Mouse (Mus musculus) G1E (cell line): ENCODE measurements around the gene Misp. TPM values are rescaled to one million over a fixed set of nuclear protein-coding genes. Genes with fewer than 3 reads are reported as not detected.

Source experiments
- ATAC-seq: 2 replicates; pipeline ENCODE4 v1.8.0; 2016; ENCODE audit warnings: mild to moderate bottlenecking; ENCODE audit not compliant: insufficient number of reproducible peaks, poor library complexity, low FRiP score, severe bottlenecking; ENCODE audit errors: extremely low read depth
- DNase-seq: peaks from one replicate; pipeline ENCODE4 v3.0.0; 2012; ENCODE audit warnings: low spot score
- H3K27me3 ChIP-seq: 2 replicates; pipeline ENCODE4 v1.6.1; 2012; ENCODE audit warnings: mild to moderate bottlenecking, low read length, inconsistent platforms; ENCODE audit not compliant: insufficient read depth
- H3K36me3 ChIP-seq: replicated peaks from 2 replicates; pipeline ENCODE3; 2012; ENCODE audit warnings: mild to moderate bottlenecking, inconsistent platforms
- H3K4me1 ChIP-seq: 2 replicates; pipeline ENCODE4 v1.6.1; 2012; ENCODE audit warnings: low read depth, low read length, inconsistent platforms, mixed read lengths; ENCODE audit not compliant: insufficient read depth
- H3K4me3 ChIP-seq: 2 replicates; pipeline ENCODE4 v1.5.1; 2012; ENCODE audit warnings: low read depth, mild to moderate bottlenecking, inconsistent platforms, low read length, moderate library complexity, mixed read lengths
- H3K9me3 ChIP-seq: replicated peaks from 2 replicates; pipeline ENCODE4 v1.6.1; 2012; ENCODE audit warnings: inconsistent platforms
- CTCF ChIP-seq: IDR thresholded peaks from 2 replicates; pipeline ENCODE4 v1.5.1; 2012; ENCODE audit warnings: low read depth, low read length, inconsistent platforms, mixed read lengths
- GATA1 ChIP-seq: IDR thresholded peaks from 2 replicates; pipeline ENCODE4 v1.6.1; 2012; ENCODE audit warnings: borderline replicate concordance, low read length, inconsistent platforms, mixed read lengths
- GATA2 ChIP-seq: IDR thresholded peaks from 2 replicates; pipeline ENCODE4 v1.6.1; 2012; ENCODE audit warnings: low read depth, low read length, inconsistent platforms, borderline replicate concordance
- POLR2AphosphoS5 ChIP-seq: IDR thresholded peaks from 2 replicates; pipeline ENCODE4 v1.6.1; 2012; ENCODE audit warnings: low read depth, low read length, inconsistent platforms; ENCODE audit not compliant: insufficient replicate concordance
- TAL1 ChIP-seq: conservative IDR thresholded peaks from 2 replicates; pipeline ENCODE4 v1.6.1; 2012; ENCODE audit warnings: low read depth, low read length, inconsistent platforms, mixed read lengths
- polyA plus RNA-seq: library from polyadenylated mRNA; stranded (reverse); fragments of >175 nt; gene quantifications from 2 replicates; pipeline ENCODE4 v1.2.3, GENCODE M21; 2012
- total RNA-seq, 2 experiments: library from RNA; stranded (forward) in 1 of 2; stranded (reverse) in 1 of 2; fragments of 200-1000 nt in 1 of 2; fragments of >200 nt in 1 of 2; fragmentation: Nextera tagmentation in 1 of 2; gene quantifications; 2 replicates each; pipeline ENCODE4 v1.2.3; 2014 to 2017

Misp gene
- total and polyA plus RNA-seq, 3 experiments, result 0.33 TPM; not detected in 2

- Histone ChIP-seq H3K27me3 (peaks cover 54% of the 10 kb centered on the region), H3K4me3 (no peak overlapping the region), H3K4me1 (0 out of 2 replicates have a peak, but pooled peaks cover 3% of the 10 kb centered on the region), H3K9me3 (no peaks in the 10 kb centered on the region), H3K36me3 (no peaks in the 10 kb centered on the region)
- TF ChIP-seq POLR2AphosphoS5, result no peak
- no peak for TF ChIP-seq TAL1
- no peak for TF ChIP-seq GATA1
- no peak for TF ChIP-seq GATA2
- no peak for TF ChIP-seq CTCF
- DNase-seq (no peak), ATAC-seq (no peak)
These were observed 10.8 kb downstream of the Misp start for GRCm38 (mm10) chr10:79831583-79831982.

DNA sequence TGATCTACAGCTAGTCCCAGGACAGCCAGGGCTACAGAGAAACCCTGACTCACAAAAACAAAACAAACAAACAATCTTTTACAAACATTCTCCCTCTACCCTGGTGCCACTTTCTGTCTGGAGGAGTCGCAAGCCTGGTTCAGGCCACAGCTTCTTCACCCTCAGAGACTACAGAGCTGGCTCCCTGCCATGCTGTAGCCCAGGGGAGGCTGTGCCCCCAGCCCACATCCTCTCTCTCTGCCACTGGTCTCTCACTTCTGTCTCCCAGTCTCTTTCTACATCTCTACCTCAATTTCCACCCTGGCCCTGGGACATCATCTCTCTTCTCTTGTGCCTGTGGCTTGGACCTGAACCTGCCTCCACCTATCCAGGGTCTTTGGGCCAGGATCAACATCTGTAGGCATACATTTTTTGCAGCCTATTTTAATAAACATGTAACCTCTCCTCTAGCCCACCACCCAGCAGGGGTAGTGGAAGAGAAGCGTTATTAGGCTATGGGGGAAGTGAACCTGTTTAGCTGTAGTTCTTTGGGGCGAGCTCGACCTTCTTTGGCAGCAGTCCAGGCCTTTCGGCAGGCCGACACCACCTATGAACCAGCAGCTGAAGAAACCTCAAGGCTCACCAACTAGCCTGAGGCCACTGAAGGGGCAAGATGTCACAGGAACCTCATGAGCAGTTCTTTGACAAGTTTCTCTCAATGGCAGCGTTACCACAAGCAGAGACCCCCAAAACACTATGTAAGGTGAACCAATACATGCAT, 11.4 kb downstream of the Misp start:
- DNase-seq (no peak), ATAC-seq (no peak)
- Histone ChIP-seq H3K36me3 (no peaks in the 10 kb centered on the region), H3K9me3 (0 out of 2 replicates have a peak, but pooled peaks cover 2% of the 10 kb centered on the region), H3K4me1 (0 out of 2 replicates have a peak, but pooled peaks cover 3% of the 10 kb centered on the region), H3K27me3 (peaks cover 49% of the 10 kb centered on the region), H3K4me3 (no peak overlapping the region)
- TF ChIP-seq POLR2AphosphoS5 (no peak), TAL1 (no peak), GATA1 (no peak), GATA2 (no peak), CTCF (no peak)

DNA sequence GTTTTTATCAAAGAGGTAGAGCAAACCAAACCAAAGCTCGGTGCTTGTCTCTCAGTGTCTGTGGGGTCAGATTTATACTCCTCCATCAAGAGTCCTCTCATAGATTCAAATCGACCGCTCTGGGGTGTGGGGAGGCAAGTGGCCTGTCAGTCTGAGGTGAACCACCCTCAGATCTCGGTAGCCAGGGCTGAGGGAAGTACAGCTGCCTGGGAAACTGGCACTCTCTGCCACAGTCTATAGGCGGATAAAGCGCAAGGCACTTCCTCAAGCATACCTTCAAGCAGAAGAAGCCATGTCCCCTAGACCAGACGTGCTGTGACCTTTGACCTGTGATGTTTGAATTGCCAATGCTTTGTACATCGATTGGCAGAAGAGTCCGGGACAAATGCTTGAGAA, 12.0 kb downstream of the Misp start:
- H3K27me3 ChIP-seq, result peaks cover 46% of the 10 kb centered on the region
- H3K36me3 ChIP-seq, result no peaks in the 10 kb centered on the region
- 0 out of 2 replicates have a peak, but pooled peaks cover 3% of the 10 kb centered on the region for H3K4me1 ChIP-seq
- ATAC-seq, result no peak
- DNase-seq, result no peak
- H3K4me3 ChIP-seq, result no peak overlapping the region
- H3K9me3 ChIP-seq, result 0 out of 2 replicates have a peak, but pooled peaks cover 4% of the 10 kb centered on the region
- no peak for TF ChIP-seq CTCF
- TF ChIP-seq TAL1, result no peak
- TF ChIP-seq GATA1, result no peak
- TF ChIP-seq GATA2, result no peak
- no peak for TF ChIP-seq POLR2AphosphoS5

DNA sequence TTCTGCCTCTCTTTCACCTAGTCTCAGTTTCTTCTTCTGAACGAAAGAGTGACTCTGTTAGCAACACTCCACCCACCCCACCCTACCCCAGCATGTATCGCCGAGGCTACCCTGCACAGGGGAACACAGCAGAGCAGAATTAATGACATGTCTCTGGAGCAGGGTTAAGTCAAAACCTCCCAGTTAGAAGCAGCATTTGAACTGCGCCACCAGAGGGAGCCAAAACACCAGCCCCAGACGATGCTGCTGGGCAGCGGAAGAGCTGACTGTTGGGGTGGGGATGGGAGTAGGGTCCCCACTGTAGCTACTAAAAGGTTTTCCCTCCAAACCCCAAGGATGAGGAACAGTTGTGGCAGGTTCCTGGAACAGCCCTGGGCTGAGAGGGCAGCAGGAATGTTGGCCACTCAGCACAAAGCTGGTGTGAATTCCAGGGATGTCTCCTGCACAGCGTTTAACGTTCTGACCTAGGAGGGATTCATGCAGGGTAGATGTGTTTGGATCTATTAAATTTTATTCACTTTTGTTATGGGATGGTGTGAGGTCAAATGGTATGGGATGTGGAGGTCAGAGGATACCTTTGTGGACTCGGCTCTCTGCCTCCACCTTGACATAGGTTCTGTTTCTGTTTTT, 14.1 kb downstream of the Misp start:
- 0 out of 2 replicates have a peak, but pooled peaks cover 4% of the 10 kb centered on the region for H3K9me3 ChIP-seq
- TF ChIP-seq CTCF (peak; percentile 75; the same call in 1 of the 2 replicates), GATA2 (no peak)
- H3K36me3 ChIP-seq, result no peaks in the 10 kb centered on the region
- ATAC-seq (no peak), DNase-seq (peak; percentile 55)
- H3K4me1 ChIP-seq, result 0 out of 2 replicates have a peak, but pooled peaks cover 3% of the 10 kb centered on the region
- no peak overlapping the region for H3K4me3 ChIP-seq
- peaks cover 36% of the 10 kb centered on the region for H3K27me3 ChIP-seq

GRCm38 (mm10) chr10:79836918-79837317, 16.1 kb downstream of the Misp start:
- Histone ChIP-seq H3K4me1 (peaks cover 16% of the 10 kb centered on the region), H3K4me3 (no peak overlapping the region), H3K27me3 (peaks cover 30% of the 10 kb centered on the region), H3K36me3 (no peaks in the 10 kb centered on the region), H3K9me3 (0 out of 2 replicates have a peak, but pooled peaks cover 4% of the 10 kb centered on the region)
- ATAC-seq (no peak), DNase-seq (no peak)
- no peak for TF ChIP-seq TAL1
- no peak for TF ChIP-seq CTCF
- TF ChIP-seq POLR2AphosphoS5, result no peak
- TF ChIP-seq GATA1, result no peak
- TF ChIP-seq GATA2, result no peak

- Histone ChIP-seq H3K36me3 (no peaks in the 10 kb centered on the region), H3K4me1 (peaks cover 18% of the 10 kb centered on the region), H3K27me3 (peaks cover 26% of the 10 kb centered on the region), H3K4me3 (no peak overlapping the region), H3K9me3 (0 out of 2 replicates have a peak, but pooled peaks cover 4% of the 10 kb centered on the region)
- TF ChIP-seq POLR2AphosphoS5 (no peak), GATA2 (no peak), CTCF (no peak), GATA1 (no peak)
- ATAC-seq (no peak), DNase-seq (no peak)
These were observed 17.4 kb downstream of the Misp start for GRCm38 (mm10) chr10:79838151-79838550.
